Mouse (Mus musculus) heart, adult 2 months (tissue): ENCODE data around the gene Gramd1a.

Experiments
- CTCF ChIP-seq: fragments of 200-600 bp; IDR thresholded peaks from 2 replicates; pipeline ENCODE4 v1.8.1; 2022; ENCODE audit warnings: antibody characterized with exemption, mild to moderate bottlenecking, moderate library complexity
- EP300 ChIP-seq: fragments of 200-500 bp; IDR thresholded peaks from 2 replicates; pipeline ENCODE4 v1.6.1; 2011; ENCODE audit warnings: low read depth, low read length, control low read depth; ENCODE audit not compliant: insufficient read depth
- POLR2A ChIP-seq: fragments of 200-500 bp; IDR thresholded peaks from 2 replicates; pipeline ENCODE4 v1.6.1; 2011; ENCODE audit warnings: mild to moderate bottlenecking, low read depth, low read length, control low read depth; ENCODE audit not compliant: insufficient read depth

- peak; percentile 42 for TF ChIP-seq CTCF
- TF ChIP-seq EP300, result no peak
- no peak for TF ChIP-seq POLR2A
These were observed 10.8 kb downstream of the Gramd1a start for GRCm38 (mm10) chr7:31144886-31145285.
